Mouse (Mus musculus): ENCODE measurements around the gene Lpcat2.

The Lpcat2 gene

DNA sequence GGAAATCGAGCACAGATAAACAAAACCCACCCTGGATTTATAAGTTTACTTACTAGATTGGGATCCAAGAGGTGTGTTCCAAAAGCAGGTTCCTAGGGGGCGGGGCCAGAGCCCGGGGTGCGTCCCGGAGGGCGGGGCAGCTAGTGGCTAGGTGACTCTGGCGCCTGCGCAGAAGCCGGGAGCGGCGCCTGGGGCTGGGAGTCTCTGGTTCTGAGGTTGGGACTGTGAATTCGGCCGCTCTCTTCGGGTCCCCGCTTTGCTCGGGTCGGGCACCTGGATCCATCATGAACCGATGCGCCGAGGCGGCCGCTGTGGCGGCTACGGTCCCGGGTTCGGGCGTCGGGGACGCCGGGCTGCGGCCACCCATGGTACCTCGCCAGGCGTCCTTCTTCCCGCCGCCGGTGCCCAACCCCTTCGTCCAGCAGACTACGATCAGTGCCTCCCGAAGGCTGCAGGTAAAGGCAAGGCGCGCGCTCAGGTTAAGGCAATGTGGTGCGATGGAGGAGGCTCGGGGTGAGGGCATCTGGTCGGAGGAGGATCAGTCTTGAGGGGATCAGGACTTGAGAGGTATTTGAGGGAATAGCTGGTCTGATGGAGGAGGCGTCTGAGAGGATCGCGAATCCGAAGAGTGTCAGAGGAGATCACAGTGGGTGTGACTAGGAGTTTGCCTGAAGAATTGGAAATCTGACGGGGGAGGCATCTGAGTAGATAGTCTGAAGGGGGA is at the start of gene Lpcat2:
TSS of gene Lpcat2 (plus strand) at position 169 of the 724 bp plus-strand sequence.
- DNase-seq (ENCODE audit: low read depth, low spot score) = peak; percentile 67

DNA sequence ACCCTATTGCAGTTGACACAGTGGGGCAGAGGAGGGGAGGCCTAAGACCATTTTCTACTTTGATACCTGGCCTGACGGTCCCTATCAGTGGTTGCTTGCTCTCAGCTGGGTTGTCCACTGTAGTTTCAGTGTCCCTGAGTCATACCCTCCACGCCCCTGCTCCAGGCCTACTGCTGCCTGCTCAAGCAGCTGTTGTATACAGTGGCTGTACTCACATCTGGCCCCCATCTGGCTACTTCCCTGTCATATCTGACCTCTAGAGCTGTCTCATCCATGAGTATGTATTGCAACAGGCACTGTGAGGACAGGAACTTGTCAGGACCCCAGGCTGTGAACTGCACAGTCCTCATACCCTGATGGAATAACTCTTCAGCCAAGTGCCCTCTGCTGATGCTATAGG is 42.4 kb upstream of the Lpcat2 start:
- DNase-seq (ENCODE audit: low read depth, low spot score) = no peak

DNA sequence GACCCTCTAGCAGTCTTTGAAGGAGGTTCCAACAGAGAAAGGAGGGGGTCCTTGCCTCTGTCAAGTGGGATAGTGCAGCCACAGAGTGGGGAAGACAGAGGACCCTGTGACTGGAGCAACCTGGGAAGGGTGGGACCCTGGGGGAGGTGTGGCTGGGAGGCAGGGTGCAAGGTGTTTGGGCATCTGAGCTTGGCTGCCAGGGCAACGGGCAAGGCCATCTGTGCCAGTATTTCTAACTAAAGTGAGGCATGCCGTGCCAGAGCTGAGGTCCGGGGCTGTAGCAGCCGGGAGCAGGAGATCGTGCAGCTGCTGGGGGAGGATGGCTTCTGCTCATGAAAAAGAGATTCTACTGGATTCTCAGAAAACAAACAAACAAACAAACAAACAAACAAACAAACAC is 39.5 kb upstream of the Lpcat2 start:
- no peak for DNase-seq (ENCODE audit: low read depth, low spot score)

DNA sequence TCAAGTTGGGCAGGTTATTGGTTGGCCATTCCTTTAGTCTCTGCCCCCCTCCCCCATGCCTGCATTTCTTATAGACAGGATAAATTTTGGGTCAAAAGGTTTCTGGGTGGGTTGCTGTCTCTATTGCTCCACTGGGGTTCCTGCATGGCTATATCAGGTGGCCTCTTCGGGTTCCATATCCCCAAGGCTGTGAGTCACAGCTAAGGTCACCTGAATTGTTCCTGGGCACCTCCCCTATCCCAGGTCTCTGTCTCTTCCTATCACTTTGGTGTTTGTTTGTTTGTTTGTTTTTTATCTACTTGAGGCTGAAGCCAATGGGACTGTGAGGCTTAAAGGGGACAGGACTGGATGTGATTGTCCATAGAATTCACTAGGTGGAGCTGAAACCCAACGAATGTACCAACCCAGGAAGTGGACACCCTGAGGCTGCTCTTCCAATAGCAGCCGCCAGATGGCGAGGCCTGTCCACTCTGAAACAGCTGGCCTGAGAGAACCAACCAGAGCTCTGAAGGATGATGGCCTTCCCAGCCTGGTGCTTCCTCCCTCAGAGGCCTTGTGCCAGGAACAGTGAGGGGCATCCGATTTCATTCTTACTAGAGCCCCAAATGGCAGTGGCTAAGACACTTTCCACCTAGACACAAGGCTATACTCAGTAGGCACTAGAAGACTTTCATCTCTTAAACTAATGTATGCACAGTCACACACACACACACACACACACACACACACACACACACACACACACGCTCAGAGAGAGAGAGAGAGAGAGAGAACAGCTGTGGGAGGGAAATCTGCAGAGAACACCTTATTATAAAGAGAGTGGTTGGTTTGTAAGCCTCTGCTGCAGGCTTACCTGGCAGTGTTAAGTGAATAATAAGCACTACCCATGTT is 37.0 kb upstream of the Lpcat2 start:
- peak; percentile 55 for DNase-seq (ENCODE audit: low read depth, low spot score)

DNA sequence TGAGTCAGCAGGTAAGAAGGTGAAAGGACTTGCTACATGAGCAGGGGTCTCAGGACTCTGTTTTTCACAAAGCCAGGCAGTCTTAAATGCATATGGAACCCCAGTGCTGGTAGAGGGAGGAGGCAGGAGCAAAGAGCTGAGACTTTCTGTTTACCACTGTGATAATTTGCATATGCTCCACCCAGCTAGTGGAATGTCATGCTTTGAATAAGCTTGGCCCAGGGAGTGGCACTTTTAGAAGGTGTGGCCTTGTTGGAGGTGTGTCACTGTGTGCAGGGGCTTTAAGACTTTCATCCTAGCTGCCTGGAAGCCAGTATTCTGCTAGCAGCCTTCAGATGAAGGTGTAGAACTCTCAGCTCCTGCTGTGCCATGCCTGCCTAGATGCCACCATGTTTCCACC is 34.0 kb upstream of the Lpcat2 start:
- peak; percentile 59 for DNase-seq (ENCODE audit: low read depth, low spot score)

DNA sequence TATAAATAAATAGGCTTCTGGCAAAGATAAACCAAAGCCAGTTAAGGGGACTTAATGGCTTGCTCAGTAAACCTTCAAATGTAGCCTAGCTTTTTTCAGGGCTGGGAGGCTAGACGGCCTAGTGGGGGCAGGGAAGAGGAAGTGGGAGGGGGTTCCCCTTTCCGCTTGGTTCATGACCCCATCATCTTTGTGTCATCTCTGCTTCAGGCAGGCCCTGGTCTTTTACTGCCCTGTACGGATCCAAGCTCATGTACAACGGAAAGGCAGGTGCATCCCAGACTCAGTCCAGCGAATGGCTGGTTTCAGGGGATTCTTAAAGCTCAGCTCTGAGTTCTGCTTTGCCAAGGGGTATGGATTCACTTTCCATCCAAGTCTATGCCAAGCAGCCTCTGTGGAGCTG is 32.8 kb upstream of the Lpcat2 start:
- DNase-seq (ENCODE audit: low read depth, low spot score) = no peak

DNA sequence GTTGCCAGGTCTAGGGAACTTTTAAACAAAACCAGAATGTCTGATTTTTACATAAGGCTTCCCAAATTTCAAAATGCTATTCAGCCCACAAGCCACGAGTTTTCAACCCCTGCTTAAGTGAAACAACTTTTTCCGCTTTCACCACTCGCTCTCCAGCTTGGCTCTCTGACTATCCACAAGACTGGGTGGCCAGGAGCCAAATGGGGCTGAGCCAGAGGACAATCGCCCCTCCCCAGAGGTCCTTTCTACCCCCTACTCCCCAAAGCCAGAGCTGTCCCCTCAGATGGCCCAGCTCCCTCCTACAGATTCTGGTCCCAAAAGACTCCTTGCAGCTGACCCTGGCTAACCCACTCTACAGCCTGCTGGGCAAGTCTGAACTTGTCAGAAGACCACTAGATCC is 29.1 kb upstream of the Lpcat2 start:
- DNase-seq (ENCODE audit: low read depth, low spot score) = no peak

DNA sequence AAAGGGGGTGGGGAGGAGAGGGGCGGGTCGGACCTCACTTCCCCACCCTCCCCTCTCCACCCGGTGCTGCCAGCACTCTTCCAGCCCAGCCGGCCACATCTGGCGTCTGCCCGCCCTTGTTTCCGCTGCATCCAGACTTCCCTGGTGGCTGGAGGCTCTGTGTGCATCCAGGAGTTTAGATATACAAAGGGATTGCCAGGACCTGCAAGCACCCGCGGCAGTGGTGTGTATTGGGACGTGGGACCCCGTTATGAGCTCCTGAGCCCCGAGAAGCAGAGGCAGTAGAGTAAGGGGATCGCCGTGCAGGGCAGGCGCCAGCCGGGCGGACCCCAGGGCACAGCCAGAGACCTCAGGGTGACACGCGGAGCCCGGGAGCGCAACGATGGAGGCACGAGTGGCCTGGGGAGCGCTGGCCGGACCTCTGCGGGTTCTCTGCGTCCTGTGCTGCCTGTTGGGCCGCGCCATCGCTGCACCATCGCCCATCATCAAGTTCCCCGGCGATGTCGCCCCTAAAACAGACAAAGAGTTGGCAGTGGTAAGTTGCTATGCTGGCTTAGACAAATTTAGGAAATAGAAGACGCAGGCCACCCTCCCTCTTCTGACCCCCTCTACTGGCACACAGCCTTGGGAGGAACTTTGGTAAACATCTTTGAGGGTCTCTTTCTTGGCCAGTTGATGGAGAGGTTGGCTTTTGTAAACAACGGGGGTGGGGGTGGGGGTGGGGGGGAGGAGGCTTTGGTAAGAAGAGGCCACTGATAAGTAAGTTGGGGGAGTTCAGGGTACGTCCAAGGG is 27.7 kb upstream of the Lpcat2 start, which contains the start of gene Mmp2:
TSS of gene Mmp2 (plus strand) at position 49 of the 792 bp plus-strand sequence.
- DNase-seq (ENCODE audit: low read depth, low spot score) = peak; percentile 33

DNA sequence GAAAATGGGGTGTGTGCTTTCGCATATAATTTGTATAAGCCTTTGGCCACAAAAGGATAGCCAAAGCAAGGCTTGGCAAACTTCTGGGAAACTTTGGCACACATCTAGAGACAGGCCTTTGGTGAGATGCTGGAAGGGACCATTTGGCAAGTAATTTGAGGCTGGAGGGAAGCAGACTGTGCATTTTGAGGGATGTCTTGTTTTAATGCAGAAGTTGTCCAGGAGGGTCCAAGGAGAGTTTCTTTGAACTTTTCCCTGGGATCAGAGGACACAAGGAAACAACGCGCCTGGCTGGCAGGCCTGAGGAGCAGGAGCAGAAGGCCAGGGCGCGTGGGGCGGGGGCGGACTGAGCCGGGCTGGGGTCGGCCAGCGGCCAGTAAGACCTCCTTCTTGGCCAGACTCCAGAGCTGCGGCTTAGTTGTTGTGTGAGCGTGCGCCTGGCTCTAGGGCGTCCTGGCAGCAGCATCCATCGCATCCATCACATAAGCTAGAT is 26.8 kb upstream of the Lpcat2 start:
- no peak for DNase-seq (ENCODE audit: low read depth, low spot score)

DNA sequence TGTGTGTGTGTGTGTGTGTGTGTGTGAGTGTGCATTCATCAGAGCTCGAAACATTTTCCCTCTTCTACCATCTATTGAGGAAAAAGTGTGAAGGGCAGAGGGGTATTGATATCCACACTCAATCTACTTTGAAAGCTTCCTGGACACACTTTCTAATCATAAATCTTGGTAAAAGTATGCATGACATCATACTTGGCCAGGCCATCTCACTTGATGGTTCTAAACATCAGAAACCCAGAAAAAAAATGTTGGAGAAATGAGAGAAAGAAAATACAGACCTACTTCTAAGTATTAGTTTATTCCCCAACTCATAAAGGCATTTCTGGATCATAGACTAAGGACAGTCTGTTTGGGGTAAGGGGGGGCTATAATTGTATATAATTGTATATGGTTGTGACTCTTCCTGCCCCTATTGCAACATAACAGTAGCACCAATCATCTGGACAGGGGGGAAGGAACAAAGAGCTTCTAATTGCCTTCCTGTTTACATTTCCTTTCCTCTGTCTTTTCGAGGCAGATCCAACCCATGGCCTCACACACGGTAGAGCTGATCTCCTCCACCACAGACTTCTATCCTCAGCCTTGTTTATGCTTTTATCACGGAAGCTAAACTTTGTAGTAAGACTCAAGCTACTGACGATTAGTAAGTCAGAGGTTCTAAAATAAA is 20.9 kb upstream of the Lpcat2 start:
- no peak for DNase-seq (ENCODE audit: low read depth, low spot score)

DNA sequence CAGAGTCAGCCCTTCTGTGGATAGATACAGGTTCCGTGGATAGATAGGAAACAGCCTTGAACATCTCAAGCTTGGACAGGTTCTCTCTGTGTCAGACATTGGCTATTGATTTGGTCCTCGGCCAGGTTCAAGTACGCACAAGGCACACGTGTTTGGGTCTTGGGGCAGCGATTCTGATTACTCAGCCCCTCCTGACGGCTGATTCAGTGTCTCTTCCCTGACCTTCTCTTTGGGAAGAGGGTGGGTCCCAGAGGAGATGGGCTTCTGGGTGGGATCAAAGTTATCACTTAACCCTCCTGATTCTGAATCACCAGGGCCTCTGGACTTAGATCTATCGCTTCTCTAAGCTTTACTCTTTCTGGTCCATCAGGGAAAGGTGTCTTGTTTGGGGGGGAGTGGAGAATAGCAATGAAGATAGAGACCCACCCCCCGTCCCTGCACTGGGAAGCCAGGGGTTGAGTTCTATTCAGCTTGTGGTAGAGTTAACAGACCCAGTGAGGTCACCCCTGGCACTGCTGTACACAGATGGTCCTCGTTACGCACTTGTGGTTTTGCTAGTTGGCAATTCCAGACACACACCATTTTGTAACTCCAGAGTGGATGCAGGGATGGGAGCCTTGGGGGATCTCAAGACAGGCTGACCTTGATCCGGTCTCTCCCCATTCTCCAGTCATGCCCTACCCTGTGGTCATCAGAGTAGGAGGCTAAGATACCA is 20.2 kb upstream of the Lpcat2 start:
- DNase-seq (ENCODE audit: low read depth, low spot score) = no peak

DNA sequence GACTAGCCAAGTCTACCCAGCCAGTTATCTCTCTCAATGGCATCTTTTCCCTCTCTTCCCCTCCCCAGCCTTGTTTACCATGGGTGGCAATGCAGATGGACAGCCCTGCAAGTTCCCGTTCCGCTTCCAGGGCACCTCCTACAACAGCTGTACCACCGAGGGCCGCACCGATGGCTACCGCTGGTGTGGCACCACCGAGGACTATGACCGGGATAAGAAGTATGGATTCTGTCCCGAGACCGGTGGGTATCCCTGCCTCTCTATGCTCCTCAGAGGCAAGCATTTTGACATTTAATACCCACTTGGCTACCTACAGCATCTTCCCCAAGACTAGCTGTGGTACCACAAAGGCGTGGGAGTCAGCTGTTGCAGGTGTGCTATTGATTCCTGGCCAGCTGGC is 19.2 kb upstream of the Lpcat2 start:
- no peak for DNase-seq (ENCODE audit: low read depth, low spot score)

DNA sequence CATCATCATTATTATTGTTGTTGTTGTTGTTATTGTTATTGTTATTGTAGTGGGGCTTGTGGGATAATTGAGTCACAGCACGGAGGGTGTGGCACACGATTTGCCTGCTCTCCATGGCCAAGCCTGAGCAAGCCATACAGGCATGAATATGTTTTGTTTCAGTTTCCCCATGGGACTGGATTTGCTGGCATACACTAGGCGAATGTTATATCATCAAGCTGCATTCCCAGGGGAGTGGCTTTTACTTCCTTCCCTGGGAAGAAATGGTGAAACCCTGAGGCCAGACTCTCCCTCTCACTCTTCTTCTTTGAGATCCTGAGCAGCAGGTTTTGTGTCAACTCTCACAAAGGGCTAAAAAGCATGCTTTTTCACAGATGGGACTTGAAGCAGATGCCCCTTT is 16.5 kb upstream of the Lpcat2 start:
- DNase-seq (ENCODE audit: low read depth, low spot score) = no peak

DNA sequence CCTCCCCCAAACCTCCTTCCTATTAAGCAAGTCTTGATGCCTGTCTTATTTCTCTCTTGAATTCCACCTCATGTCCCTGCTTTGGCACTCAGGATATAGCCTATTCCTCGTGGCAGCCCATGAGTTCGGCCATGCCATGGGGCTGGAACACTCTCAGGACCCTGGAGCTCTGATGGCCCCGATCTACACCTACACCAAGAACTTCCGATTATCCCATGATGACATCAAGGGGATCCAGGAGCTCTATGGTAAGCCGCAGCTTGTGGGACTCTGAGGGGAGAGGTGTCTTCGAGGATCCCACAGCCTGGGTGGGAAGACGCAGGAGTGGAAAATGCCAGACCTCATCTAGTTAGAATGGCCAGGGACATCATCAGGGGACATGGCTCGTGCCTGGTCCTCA is 16.0 kb upstream of the Lpcat2 start:
- no peak for DNase-seq (ENCODE audit: low read depth, low spot score)

DNA sequence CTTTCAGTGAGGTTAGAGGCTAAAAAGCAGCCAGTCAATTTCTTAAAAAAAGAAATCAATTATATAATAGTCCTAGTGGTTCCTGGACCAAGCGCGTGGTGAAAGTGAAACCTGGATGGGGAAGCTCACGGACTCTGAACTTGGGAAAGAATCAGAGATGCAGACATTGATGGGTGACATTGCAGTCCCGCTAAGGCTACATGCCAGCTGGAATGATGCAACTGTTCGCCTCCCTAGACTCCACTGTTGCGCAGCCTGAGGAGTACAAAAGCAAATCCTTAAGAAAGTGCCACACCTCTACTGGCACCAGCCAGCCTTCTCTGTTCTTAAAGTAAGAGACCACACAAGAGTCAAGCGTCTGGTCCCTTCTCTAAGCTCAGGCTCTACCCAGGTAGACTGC is 15.3 kb upstream of the Lpcat2 start:
- DNase-seq (ENCODE audit: low read depth, low spot score) = no peak

DNA sequence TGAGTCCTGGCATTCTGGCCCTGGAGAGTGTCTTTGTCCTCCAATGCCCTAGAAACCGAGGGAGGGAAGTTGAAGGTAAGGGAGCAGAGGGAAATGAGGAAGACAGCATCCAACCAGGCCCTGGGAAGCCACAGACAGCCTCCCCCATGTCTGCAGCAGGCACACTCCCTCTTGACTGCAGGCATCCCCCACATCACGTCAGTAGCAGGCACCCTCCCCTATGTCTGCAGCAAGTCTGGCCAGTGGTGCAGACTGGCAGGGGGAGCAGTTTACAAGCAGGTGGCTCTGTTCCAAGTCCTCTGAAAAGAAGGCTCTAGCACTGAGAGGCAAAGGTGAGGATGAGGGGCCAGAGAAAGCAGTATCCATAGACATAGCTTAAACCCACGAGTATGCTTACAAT is 8.5 kb upstream of the Lpcat2 start:
- DNase-seq (ENCODE audit: low read depth, low spot score) = no peak

DNA sequence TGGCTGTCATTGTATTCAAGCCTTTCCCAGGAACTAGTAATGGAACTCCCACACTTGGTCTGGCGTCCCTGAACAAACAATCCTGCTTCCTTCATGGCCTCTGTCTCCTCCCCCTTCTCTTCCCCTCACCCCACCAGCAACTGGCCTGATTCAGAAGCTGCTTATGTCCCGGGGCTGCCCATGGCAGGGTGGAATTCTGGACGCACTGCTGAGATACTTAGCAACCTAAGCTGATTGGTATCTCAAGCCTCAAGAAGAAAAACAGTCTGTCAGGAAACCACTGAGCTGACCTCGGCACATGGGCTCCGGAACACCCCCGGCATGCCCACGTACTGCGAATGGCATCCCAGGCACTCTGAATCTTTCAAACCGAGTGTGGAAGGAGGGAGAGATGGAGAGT is 7.8 kb upstream of the Lpcat2 start:
- DNase-seq (ENCODE audit: low read depth, low spot score) = no peak

DNA sequence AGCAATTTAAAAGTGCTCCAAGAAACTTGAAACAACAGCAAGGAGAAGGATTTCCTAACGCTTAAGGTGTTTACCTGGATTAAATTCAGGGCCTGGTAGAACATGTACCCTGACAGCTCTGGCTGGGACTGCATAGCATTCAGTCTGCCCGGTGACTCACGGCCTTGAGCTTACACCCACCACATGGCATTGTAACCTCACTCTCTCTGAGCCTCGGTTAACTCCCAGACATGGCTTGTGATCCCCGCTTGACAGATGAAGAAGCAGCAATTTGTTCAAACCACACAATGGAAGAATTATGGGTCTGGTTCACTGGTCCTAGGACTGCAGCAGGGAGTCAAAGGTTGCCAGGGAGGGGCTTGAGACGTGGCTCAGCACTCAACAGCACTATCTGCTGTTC is 5.9 kb upstream of the Lpcat2 start:
- no peak for DNase-seq (ENCODE audit: low read depth, low spot score)

DNA sequence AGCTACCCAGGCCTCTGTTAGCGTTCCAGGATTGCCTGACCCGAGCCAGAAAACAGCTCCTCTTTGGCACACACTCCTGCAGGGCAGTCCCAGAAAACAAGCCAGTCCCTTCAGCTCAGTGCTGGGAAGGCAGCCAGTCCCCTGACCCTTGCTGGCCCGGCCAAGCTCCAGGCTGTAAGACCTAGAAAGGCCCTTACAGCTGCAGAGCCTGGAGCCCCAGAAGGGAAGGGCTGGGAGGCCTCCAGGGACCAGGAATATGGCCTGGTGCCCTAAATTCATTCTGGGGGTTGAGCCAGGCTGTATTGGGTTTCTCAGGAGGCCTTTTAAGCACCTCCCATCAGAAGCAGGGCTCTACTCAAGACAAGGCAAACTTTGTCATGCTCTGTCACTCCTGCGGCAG is 4.9 kb upstream of the Lpcat2 start:
- no peak for DNase-seq (ENCODE audit: low read depth, low spot score)

DNA sequence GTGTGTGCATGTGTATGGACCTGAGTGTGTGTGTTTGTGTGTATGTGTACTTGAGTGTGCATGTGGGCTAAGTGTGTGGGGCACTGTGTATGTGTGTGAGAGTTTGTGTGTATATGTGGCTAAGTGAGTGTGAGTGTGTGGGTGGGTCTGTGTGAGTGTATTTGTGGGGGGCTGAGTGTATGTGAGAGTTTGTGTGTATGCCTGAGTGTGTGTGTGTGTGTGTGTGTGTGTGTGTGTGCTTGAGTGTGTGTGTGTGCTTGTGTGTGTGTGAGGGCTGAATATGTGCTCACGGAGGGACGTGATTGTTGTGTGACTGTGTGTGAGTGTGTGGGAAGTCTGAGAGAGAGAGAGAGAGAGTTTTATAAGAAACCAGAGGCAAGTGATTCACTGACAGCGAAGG is 3.8 kb upstream of the Lpcat2 start:
- DNase-seq (ENCODE audit: low read depth, low spot score) = no peak

Measured in WW6 (cell line).